Mouse (Mus musculus) lung, postnatal 25 days (tissue): ENCODE data around the gene Cirbp.

Experiments used
- DNase-seq: peaks from one replicate; pipeline ENCODE4 v3.0.0; 2022; ENCODE audit warnings: low spot score

Cirbp gene

DNA sequence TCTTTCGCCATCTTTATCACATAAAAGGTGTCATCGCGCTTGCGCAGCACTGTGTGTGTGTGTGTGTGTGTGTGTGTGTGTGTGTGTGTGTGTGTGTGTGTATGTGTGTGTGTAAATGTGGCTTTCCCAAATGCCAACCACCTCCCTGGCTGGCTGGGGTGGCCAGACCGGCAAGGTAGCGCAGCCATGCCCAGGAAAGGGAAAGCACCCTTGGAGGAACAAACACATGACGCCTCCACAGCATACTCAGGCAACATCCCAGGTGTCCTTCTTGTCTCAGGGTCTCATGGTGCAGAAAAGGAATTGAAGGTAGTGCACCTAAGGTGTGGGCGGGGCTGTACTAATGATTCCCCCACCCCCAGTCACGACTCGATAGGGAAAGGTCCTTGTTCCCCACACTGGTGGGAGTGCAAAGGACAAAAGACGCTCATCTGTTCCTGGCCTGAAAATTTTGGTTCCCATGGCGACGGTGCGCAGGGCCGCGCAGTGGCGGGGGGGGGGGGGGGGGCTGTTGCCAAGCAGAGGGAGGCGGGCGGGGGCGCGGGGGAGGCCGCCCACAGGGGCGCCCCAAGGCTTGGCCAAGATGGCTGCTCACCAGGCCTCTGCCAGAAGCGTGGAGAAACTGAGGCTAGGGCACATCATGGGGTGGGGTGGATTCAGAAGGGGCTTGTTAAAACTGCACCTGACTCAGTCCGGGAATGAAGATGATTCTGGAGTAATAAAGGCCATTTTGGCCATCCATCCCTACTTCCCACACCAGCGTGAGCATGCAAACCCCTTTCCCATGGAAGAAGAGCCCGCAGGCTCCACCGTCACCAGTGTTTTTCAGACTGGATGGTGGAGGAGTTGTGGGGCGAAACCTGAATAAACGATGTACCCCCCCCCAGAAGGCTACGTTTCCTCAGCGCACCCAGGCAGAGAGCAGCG, 27.9 kb upstream of the Cirbp start:
- DNase-seq = no peak

DNA sequence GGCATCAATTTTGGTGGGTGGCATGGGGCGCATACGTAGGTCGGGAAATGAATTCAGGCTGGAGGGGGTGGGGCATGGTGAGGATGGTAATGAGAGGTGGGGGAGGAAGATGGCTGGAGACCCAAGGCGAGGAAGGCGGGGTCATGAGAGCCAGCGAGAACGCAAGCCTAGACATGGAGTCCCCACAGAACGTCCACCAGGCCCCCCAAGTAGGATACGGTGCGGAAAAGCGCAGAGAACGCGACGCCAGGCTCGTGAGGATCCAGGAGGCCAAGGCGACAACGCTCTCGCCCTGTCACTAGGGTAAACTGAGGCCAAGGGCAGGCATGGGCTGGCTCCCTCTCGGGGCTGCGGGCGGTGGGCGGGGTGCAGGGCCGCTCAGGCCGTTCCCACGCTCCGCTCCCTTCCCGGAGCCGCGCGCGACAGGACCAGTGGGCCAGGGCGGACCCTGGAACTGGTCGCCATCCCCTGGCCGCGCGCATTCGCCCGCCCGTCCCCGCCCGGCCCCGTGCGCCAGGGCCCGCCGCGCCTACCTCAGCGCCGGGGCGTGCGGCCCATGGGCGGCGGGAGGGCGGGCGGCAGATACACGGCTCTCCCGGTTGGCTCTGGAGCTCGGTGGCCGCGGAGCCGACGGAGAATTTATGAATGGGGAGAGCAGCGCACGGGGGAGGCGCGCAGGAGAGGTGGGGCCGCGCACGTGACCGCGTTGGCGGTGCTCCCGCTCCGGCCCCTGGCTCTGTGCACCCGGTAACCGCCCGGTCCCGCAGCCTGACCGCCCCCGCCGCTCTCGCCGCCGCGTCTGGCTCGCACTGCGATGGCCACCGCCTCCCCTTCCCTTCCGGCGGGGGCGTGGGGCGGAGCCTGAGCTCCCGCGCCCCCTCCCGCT, 27.0 kb upstream of the Cirbp start, which contains the start of gene Atp5d:
Gene Atp5d, plus strand, starts transcription at position 80 of the 886 bp plus-strand sequence.
- peak; percentile 56 for DNase-seq

DNA sequence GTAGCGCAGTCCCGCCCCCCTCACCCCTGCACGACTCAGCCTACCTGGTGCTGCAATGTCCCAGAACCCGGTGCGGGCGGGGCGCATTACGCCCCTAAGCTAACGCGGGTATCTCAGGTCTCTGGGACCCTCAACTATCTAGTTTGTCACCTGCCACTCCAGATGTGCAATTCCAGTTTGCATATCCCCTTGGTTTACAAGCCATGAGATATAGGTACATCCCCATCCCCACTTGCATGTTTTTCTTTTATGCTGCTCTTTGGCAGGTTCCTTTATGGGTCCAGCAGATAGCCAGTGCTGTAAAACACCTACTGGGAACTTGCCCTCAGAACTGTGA, 26.4 kb upstream of the Cirbp start:
- no peak for DNase-seq

DNA sequence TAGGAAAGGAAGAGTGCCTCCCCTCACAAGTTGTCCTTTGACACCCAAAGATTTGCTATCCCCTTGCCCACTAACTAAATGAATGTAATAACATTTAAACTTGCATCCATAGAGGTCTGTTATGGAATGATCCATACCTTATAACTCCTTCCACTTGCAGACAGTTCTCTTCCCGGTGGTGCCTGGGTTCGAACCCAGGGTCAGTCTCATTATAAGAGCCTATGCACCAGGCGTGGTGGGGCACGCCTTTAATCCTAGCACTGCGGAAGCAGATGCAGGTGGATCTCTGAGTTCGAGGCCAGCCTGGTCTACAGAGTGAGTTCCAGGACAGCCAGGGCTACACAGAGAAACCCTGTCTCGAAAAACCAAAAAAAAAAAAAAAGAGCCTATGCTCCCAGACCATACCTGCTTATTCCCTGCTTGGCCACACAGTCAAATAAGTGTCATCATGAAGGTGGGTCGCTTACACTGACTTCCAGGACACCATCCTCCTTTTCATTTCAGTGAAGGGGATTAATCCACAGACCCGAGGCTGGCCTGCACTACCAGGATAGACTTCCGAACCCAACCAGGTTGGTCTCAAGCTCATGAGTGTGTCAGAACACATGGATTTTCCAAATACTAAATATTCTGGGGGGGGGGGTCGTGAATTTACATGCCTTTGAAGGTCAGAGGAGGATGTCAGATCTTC, 25.7 kb upstream of the Cirbp start:
- no peak for DNase-seq

DNA sequence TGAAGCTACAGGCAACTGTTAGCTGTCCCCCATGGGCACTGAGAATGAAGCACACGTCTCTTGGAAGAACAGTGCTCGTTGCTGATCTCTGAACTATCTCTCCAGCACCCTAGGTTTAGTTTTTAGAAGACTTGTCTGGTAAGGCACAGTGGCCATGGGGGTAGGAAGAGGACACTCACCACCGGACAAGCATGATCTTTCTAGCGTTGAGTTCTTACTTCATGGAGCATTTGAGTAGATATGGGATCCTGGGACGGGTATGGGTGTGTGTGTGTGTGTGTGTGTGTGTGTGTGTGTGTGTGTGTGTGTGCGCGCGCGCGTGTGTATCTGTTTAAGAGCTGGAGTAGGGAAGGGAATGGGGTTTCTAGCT, 25.1 kb upstream of the Cirbp start, which contains the start of gene Cbarp:
Gene Cbarp, minus strand, starts transcription at position 170 of the 370 bp plus-strand sequence.
- no peak for DNase-seq

DNA sequence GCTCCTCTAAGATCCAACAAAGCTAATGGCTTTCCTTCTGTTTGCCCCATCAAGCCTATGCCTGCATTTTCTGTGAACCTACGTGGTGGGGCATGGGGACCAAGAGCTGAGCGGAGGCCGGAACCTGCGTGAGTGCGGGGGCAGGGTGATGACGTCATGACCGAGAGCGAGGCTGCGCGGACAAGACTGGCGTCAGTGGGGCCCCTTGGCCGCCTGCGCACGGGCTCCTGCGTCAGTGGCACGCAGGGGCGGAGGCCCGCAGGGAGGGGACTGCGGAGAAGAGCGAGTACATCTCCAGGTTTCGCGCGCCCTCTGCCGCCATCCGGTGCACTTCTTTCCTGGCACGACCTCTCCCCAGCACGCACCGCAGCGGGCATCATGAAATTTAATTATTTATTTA, 24.5 kb upstream of the Cirbp start:
- peak; percentile 98 for DNase-seq

DNA sequence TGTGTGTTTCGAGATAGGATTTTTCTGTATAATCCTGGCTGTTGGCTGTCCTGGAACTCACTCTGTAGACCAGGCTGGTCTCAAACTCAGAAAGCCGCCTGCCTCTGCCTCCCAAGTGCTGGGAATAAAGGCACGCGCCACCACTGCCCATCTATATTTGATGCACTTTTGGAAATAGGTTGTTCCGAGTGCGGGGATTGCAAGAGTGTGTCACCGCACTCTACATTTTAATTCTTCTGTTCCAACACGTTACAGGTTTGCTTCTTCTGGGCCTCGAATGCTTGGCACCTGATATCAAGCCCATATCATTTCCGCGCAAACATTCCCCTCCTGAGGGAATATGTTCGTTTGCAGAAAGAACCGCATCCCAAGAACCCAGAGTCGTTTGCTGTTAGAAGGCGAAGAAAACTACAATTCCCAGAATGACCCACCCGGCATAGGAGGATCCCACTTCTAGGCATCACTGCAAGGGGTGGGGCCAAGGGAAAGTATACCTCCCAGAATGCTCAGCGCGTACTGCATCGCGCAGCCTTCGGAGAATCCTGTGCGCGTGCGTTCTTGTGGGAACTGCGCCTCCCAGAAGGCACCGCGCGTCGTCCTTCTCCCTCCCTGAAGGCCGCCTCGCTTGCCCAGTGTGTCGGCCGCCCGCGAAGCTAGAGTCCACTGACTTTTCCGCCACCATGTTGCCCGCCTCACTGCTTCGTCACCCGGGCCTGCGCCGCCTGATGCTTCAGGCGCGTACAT, 23.8 kb upstream of the Cirbp start:
- DNase-seq = peak; percentile 98

DNA sequence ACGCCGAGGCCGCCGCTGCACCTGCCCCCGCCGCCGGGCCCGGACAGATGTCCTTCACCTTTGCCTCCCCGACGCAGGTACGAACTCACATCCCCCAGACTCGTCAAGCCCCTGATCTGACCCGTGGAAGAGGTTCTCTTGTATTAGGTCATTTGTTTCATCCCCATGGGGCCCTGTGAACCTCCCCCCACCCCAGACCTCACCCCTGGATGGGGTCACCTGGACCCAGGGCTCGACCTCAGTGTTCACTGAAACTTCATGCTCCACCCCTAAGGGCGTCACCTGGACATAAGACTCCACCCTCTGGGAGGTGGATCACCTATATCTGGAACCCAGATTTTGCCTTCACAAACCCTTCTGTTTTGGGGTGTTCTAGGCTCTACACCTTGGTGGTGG, 23.3 kb upstream of the Cirbp start:
- DNase-seq = no peak

DNA sequence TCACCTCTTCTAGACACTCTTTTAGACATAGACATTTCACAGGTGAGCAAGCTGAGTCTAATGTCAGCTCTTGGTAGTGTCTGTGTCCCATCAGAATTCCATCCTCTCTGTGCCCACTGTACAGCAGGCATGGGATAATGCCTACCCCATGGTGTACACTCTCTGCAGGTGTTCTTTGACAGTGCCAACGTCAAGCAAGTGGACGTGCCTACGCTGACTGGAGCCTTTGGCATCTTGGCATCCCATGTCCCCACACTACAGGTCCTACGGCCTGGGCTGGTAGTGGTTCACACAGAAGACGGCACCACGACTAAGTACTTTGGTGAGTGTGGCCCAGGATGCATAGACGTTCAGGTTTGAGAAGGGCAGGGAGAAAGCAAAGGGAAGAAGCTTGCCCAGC, 22.1 kb upstream of the Cirbp start:
- DNase-seq = no peak

DNA sequence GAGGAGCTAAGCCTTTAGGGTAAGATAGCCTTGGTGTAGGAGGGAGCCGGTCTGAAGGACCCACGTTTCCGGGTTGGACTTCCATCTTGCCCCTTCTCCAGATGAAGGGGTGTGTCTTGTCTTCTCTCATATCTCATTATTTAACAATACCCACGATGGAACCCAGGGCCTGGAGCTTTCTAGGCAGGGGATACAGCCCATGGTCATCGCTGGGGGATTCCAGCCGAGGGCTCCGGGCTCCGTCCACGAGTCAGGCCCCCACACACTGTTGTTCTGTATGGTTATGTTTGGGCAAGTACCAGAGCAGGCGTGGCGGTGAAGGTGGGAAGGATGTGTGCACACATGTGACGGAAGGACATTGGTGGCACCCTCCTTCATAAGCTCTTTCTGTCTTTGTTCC, 21.6 kb upstream of the Cirbp start:
- no peak for DNase-seq

DNA sequence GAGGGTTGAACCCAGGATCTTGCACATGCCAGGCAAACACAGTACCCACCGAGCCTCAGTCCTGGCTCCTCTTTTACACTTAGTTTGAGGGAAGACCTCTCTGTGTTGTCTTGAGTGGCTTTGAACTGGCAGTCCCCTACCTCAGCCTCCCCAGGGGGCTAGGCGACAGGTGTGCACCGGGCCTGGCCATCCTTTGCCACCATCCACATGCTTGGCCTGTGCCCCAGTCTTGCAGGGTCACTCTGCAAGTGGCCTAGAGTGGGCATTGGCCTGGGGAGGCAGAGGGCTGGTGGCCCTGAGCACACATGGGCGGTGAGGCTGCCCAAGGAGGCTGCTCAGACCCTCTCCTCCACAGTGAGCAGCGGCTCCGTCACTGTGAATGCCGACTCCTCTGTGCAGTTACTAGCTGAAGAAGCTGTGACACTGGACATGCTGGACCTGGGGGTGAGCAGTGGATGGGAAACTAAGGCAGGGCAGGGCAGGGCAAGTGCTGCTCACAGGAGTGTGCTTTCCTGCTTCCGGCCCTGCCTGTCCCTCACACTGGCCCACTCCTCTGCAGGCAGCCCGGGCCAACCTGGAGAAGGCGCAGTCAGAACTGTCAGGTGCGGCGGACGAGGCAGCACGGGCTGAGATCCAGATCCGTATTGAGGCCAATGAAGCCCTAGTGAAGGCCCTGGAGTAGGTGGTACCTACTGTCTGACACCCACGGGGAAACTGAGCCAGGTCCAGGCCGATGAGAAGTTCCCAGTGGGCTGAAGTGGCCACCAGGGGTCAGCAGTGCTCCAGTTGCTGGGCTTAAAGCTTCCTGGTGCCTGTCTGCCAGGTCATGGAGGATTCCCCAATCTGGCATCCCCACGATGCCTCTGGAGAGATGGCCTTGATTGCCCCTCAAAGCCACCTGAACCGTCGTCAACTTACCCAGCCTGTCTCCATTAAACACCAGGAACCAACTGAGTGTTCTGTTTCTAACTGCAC, 20.6 kb upstream of the Cirbp start:
- peak; percentile 79 for DNase-seq

DNA sequence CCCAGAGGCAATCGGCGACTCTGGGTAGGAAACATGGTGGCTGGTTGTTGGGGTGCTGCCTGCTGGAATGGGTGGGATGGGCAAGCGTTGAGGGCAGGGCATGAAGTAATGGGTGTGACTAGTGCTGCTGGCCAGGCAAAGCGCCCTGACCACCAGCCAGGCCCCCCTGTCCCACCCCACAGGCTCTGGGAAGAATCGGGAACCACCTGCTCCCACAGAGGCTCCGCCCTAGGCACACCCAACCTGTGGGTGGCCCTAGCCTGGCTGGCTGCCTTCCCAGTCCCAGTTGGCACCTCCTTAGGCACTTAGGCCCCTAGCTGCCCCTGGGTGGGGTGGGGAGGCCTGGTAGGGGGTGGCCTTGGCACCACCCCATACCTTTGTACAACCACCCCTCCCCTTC, 19.9 kb upstream of the Cirbp start:
- DNase-seq = peak; percentile 79

DNA sequence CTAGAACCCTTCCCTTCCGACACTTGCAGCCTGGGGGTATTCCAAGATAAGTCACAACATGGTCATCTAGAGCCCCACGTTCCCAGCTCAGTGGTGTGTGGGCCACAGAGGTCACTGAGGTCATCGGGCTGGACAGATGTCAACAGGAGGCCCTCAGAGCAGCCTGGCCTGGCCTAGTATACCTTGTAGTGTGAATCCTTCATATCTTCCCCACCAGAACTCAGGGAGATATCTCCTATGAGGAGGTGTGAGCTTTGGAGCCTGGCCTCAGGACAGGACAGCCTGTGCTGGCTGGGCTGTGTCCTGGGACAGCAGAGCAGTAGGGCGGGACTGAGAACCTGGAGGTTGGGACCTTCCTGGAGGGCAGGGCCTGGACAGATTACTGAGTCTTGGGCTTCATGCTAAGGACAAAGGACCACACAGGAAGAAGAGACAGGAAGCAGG, 19.2 kb upstream of the Cirbp start:
- no peak for DNase-seq

DNA sequence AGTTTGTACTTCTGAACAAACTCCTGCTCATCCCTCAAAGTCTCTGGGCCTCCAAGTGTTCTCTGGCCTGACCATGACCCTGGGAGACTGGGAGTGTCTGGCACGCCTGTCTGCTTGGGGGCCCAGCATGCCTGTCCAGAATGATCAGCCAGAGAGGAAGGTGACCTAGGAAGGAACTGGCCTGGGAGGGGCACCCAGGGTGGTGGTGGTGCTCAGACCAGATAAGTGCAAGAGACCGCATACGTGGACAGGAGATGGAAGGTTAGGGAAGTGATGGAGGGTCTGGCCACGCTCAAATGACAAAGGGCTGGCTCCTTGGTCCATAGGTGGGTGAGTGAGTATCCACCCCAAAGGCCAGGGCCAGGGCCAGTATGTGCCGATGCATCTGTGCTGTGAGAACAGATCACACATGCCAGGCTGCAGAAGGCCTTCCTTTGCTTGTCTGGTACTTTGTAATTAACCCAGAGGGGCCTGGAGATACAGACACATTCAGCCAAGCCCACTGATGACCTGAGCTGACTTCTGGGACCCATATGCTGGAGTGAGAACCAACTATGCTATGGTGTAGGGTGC, 18.6 kb upstream of the Cirbp start:
- no peak for DNase-seq

DNA sequence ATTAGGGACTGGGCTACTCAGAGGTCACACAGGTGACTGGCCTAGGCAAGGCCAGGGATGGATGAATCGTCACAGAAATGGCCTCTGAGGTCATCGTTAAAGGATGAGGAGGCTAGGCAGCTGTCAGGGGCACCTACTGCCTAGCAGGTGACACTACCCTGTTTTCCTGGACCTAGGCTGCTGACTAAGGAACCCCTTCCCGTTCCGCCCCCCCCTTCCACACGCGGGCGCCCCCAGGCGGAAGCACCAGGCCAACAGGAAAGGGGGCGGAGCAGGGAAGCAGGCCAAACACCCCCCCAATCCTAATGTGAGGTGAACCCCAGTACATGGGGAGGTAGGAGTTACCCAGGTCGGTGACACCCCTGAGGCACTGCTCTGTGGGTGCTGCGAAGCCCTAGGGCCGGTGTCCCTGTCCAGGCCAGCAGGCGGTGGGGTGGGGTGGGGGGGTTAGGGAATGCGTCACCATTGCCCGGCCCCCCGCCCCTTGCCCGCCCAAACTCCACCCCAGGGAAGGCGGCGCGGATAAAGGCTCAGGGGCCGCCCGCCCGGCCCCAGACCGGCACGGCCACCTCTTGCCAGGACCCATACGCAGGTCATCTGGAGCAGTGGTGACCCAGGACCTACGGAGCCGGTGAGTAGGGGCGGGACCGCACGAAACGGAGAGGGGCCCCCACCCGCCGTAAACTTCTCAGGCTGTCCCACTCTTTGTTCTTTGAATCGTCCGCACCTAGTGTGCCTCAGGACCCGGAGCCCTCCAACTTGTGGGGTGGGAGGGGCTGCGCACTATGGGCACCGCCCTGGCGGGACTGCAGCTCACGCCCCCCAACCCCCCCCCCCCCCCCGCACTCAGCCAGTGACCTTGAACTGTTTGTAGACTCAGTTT, 17.8 kb upstream of the Cirbp start, which contains the start of gene Midn:
Gene Midn, plus strand, starts transcription at position 554 of the 883 bp plus-strand sequence.
- peak; percentile 83 for DNase-seq

DNA sequence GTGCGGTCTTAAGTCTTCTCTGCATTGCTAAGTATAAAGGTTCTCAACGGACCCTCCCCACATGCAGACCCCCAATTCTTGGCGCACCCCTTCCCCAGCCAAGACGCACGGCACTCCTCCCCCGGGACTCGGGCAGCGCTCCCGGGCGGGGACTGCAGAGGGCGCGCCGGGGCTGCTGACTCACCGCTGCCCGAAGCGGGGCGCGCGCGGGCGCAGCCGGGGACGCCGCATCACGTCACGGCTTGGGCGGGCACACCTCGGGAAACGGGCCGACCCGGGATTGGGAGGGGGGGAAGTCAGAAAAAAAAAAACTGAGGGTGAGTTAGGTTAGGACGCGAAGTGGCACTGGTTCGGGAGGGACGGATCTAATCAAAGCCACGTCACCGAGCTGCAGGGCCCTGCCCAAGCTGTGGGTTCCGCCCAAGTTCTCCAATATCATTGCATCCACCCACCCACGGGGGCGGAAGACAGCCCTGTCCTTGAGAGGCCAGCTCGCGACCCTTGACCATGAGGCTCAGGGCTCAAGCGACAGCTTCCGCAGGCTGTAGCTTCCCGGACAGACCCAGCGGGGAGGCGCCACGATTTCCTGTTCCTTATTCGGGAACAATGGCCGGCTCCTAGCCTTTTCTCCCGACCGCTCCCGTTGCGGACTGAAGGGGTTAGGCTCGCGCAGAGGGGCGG, 17.0 kb upstream of the Cirbp start:
- DNase-seq = peak; percentile 93

DNA sequence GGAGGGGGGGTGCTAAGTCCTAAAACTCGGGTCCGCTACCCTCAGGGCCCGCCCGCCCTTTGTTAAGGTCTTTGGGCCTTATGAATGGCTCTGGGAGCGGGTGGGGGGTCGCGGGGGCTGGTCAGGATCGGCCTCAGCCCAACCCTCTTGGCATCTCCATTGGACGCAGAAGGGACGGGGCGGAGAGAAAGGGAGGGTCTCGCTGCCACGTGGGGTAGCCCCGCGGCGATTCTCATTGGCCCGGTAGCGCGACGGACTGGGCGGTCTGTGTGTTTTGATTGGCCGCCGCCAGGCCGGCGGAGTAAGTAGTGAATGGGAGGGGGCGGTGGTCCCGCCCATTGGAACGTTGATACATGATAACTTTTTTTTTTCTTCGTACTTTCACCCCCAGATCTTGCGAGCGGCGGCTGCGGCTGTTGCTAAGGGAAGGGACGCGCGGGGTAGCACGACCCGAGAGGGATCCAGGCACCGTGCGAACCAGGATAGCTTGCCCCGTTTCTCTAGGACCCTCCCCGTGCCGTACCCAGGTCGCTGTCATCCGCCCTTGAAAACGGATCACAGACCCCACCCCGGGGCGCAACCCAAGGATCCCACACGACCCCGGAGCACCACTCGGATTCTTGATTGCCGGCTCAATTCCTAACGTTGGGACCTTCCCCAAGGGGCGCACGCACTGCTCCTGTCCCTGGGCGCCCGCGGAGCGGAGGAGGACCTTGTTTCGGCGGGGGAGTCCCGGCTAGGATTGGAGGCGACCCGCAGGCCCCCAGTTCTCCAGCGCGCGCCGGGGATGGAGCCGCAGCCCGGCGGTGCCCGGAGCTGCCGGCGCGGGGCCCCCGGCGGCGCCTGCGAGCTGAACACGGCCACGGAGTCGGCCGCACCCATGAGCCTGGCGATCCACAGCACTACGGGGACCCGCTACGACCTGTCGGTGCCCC, 16.2 kb upstream of the Cirbp start:
- DNase-seq = peak; percentile 98
